Mouse (Mus musculus) lung, adult 2 months (tissue): Measurements from ENCODE around the gene Hcrt.

Source experiments
- CTCF ChIP-seq: fragments of 200-500 bp; IDR thresholded peaks from 2 replicates; pipeline ENCODE4 v1.5.1; 2011; ENCODE audit warnings: mild to moderate bottlenecking, low read length, control low read depth; ENCODE audit not compliant: insufficient read depth
- POLR2A ChIP-seq: fragments of 200-500 bp; IDR thresholded peaks from 2 replicates; pipeline ENCODE4 v1.6.1; 2011; ENCODE audit warnings: low read depth, mild to moderate bottlenecking, control low read depth, low read length, borderline replicate concordance; ENCODE audit errors: extremely low read depth

DNA sequence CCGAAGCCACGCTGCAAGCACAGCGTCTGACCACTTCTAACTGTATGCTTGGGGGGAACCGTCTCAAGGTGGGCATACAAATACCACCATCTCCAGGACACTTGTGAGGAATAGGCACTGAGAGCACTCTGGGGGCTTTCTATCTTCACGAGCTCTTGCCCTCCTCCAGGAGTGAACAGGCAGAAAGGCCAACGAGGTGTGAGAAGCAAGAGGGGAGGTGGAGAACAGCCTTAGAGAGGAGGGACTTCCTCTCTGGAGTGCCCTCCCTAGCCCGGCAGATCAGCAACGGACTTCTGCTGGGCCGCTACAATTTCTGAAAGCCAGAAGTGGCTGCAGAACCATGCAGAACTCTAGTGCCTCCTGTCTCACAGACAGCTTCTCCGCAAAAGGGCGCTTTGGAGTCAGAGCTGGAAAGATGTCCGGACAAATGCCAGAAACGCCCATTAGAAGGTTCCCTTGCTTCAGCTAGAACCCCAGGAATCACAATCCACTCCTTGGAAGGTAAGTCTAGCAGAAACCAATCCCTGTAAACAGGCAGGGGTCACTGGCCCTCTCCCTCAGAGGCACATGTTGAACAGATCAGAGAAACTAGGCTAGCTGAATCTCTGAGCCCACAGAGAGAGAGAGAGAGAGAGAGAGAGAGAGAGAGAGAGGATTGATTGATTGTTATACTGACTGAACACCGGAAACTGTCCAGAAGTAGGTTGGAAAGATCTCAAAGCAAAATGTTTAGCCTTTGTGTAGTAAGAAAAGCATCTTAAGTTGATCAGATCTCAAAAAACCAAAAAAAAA lies 26.6 kb downstream of the Hcrt start:
- no peak for TF ChIP-seq POLR2A
- TF ChIP-seq CTCF: no peak
